Mouse (Mus musculus): ENCODE data around the gene Ppp2r5c.

Ppp2r5c gene

DNA sequence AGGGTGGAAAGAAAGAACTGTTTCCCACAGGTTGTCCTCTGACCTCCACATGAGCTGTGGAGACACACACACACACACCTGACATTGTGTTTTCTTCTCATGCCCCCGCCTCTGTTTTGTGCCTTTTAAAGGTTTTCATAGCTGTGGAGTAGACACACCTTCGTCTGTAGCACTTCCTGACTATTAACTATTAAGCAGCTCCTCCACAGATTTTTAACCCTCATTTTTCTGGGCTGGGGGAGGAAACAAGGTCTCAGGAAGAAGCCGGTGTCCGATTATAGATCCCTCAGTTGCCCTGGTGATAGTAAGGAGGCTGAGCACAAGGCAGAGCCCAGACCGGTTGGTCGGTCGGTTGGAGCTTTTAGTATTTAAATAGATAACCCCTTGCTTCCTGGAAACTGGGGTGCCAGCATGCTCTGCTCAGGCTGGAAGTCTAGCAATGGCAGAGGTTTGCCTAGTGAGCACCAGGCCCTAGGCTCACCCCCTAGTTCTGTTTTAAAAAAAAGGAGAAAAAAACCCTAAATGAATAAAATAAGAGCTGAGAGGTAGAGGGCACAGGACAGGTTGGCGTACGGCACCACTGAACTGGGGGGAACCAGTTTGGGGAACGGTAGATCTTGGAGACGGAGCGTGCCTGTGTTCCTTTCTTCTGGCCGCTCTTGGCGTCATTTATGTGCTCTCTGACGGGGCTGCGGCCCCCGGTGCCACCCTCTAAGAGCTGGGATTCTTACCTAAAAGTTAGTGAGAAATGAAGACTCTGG lies 38.1 kb downstream of the Ppp2r5c start:
- in situ Hi-C loops (cut with MboI; ENCODE audit: unreplicated experiment in 2 of 2) = no loop called here

DNA sequence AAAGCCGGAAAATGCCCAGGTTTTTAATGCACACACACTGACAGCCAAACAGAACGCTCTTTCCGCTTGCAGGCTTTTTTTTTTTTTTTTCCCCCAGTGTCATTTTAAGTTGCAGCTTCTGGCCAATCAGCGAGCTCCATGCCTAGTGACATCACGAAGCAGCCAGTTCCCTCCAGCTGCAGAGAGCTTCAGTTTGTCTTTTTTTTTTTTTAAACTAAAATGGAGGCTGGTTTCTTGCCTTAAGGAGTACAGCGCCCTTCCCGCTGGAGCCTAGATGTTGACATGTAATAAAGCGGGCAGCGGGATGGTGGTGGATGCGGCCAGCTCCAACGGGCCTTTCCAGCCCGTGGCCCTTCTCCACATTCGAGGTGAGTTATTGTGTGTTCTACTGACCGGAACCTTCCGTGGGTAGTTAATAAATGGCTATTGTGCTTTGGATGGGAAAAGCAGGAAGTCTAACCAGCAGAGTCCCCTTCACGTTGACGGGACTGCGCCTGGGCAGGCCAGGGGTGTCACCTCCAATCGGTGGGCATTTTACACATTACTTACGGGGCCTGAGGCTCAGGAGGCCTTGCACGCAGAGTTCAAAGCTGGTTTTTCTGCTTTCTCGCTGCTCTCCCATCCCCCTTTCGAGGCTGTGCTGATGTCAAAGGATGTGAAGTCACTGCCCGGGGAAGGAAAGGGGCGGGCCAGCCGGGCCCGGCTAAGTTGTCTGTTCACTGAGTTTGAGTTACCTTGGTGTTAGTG lies 38.8 kb downstream of the Ppp2r5c start:
- in situ Hi-C loops (cut with MboI; ENCODE audit: unreplicated experiment in 2 of 2) = no loop called here

DNA sequence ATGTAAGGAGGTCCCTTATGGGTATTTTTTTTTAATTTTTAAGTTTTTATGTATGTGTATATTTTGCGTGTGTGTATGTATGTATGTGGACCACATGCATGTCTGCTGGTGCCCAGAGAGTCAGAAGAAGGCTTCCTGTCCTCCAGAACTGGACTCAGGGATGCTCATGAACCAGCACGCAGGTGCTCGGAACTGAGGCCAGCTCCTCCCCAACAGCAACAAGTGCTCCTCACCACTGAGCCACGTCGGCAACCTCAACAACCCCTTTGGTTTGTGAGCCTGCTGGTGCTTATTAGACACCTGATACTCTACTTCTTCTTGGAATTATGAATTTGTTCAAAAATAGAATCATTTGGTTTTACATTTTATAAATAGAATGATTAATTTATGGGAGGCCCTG lies 39.9 kb downstream of the Ppp2r5c start:
- in situ Hi-C loops (cut with MboI; ENCODE audit: unreplicated experiment in 2 of 2) = no loop called here

GRCm38 (mm10) chr12:110488031-110488430 lies 41.1 kb downstream of the Ppp2r5c start:
- in situ Hi-C loops (cut with MboI; ENCODE audit: unreplicated experiment in 2 of 2) = no loop called here

DNA sequence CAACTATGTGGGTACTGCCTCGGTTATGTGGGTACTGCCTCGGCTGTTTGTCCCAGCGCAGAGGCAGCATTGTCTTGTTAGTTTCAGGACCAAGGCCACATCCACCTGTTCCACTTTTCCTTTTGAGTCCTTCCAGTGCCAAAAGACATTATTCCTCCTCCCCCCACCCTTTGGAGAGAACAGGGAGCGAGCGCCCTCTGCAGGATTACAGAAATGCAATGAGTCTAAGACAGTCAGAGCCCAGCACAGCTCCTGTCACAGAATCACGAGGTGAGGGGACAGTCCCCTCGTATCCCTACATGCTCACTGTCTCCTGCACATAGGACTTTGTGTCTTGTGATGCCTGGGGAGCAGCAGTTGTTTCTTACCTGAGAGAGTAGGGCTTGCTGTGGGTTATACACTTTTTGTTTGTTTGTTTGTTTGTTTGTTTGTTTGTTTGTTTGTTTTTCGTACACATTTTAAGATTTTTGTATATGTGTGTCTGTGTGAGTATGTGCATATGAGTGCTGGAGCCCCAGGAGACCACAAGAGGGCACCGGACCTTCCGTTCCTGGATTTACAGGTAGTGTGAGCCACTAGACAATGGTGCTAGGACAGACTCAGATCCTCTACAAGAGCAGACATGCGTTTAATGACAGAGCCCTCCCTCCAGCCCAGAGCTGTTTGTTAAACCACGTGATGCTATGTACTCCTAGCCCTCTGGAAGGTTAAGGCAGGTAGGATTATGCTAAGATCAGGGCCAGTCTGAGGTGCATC lies 43.2 kb downstream of the Ppp2r5c start:
- in situ Hi-C loops (cut with MboI; ENCODE audit: unreplicated experiment in 2 of 2) = no loop called here

- in situ Hi-C loops (cut with MboI; ENCODE audit: unreplicated experiment in 2 of 2) = no loop called here
Observed at GRCm38 (mm10) chr12:110492436-110492835, 45.5 kb downstream of the Ppp2r5c start.

DNA sequence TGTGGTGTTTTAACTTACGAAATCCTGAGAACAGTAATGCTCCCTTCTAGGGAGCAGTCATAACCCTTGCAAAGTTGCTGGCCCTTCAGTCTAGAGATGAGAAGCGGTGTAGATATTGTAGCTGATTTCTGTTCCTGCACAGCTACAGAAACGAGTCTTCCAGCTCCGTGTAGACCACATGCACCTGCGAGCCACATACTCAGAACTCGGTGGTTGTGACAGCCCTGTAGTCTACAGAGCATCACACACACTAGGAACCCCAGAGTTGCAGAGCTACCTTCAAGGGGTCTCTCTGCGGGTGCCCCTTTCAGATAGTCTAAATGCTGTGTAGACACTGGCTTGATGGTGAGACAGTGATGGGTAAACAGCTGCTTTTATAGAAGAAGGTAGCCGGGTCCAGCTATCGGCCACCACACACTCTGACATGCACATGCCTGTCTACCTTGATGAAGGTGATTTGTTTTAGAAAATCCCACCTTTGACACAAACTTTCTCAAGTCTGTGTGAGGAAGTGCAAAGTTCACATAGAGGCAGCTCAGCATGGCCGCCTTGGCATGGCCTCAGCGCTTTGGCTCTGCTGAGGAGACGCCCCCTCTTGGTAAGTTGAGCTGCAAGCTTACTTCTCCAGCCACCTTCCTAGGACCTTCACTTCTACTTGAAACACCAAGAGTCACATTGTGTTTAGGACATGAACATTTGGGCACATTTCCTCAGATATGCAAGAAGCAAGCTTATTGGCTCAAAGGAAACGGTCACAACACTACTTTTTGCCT lies 46.9 kb downstream of the Ppp2r5c start:
- in situ Hi-C loops (cut with MboI; ENCODE audit: unreplicated experiment in 2 of 2) = no loop called here

DNA sequence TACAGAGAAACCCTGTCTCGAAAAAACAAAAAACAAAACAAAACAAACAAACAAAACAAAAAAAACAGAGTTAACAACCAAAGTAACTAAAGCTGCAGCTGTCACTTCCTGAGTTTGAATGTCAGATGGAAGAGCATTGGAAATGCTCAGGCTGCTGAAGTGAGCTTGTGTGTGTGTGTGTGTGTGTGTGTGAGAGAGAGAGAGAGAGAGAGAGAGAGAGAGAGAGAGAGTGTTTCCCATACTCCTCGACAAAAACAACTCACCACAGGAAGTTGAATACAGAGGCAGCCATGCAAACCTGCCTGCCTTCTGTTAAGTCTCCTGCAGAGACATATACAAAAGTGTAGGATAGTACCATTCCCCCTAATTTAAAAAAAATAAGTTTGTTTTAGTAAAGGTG lies 47.9 kb downstream of the Ppp2r5c start:
- in situ Hi-C loops (cut with MboI; ENCODE audit: unreplicated experiment in 2 of 2) = no loop called here

DNA sequence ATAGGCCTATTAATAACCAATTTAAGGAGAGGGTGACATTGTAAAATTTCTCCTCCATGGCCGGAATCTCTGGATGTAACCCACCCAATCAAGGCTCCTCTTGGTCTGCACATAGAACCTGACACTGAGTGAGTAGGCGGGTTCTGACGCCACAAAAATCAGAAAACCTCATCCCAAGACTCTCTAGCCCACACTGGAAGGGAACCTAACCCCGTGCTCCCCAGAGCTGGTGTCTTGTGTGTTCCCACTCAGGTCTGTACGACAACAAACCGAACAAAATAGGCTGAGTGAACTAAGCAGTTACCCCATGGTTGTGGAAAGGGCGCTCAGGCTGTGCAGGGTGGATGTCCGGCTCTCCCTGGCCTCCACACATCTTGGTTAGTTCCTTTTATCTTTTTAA lies 48.3 kb downstream of the Ppp2r5c start:
- in situ Hi-C loops (cut with MboI; ENCODE audit: unreplicated experiment in 2 of 2) = no loop called here

DNA sequence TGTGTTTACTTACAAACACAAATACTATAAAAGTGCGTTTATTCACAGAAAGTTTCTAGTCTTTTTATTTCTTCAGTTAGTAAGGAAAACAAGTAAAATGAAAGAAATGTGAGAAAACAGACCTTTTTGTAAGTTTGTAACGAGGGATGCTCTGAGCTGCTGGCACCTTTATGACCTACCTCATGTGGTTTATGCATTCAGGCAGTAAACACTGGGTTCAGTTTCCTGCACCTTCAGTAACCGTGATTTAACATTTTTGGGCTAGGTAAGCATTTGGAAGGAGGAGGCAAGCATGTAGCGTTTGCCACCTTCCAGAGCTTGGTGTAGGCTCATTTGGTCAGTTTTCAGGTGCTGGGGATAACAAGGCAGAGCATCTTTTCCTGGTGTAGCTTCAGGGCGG lies 49.1 kb downstream of the Ppp2r5c start:
- in situ Hi-C loops (cut with MboI; ENCODE audit: unreplicated experiment in 2 of 2) = no loop called here

DNA sequence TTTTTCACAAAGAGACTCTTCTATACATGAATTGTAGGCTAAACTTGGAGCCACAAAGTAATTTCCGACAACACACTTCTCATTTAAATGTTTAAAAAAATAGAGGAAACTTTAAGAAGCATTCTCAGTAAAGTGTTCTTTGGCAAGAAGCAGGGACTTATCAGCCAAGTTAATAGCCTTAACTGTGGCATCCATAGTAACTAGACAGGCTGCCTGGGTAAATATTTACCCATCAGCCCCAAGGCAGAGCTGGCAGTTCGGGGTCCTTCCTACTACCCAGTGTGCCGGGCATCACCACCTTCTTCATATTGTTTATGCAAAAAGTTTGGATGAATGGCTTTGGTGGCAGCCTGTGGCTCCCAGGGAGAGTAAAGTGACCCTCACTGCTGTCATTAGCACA lies 50.1 kb downstream of the Ppp2r5c start:
- in situ Hi-C loops (cut with MboI; ENCODE audit: unreplicated experiment in 2 of 2) = no loop called here

DNA sequence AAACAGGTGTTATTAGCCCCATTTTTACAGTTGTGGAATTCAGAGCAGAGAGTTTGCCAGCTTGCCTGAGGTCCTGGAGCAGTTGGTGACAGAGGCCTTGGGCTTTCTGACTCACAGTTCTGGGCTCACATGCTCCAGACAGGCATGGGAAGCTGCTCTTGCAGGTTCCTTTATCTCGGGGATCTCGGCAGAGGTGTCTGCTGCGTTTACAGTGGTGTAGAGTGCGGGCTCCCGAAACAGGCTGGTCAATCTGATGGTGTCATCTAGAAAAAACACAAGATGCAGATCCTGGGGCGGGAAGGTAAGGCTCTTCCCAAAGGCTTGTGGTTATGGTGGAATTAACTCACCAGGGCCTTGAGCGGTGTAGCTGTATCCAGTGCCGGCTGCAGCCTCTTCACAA lies 50.6 kb downstream of the Ppp2r5c start:
- in situ Hi-C loops (cut with MboI; ENCODE audit: unreplicated experiment in 2 of 2) = no loop called here

GRCm38 (mm10) chr12:110498283-110499224 lies 51.6 kb downstream of the Ppp2r5c start:
- in situ Hi-C loops (cut with MboI; ENCODE audit: unreplicated experiment in 2 of 2) = no loop called here

GRCm38 (mm10) chr12:110499225-110499992 lies 52.5 kb downstream of the Ppp2r5c start:
- in situ Hi-C loops (cut with MboI; ENCODE audit: unreplicated experiment in 2 of 2) = no loop called here

DNA sequence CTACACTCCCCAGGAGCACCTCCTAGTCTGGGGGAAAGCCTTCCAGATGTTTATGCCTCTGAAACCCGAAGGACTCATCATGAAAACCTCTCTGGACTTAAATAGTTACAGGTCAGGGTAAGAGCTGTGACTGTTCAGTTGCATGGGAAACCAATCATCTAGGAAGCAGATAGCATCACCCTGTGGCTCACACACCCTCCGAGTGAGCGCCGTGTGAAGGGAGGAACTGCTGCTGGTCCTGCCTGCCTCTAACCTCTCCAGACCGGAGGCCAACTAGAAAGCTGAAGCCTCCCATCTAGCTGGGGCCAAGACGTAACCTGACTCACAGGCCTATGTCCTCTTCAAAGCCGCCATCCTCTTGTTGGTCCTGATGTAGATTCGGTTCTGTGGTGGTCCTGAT lies 53.2 kb downstream of the Ppp2r5c start:
- in situ Hi-C loops (cut with MboI; ENCODE audit: unreplicated experiment in 2 of 2) = no loop called here

- in situ Hi-C loops (cut with MboI; ENCODE audit: unreplicated experiment in 2 of 2) = no loop called here
Observed at GRCm38 (mm10) chr12:110503406-110504144, 56.7 kb downstream of the Ppp2r5c start.

GRCm38 (mm10) chr12:110504145-110504490 lies 57.2 kb downstream of the Ppp2r5c start:
- in situ Hi-C loops (cut with MboI; ENCODE audit: unreplicated experiment in 2 of 2) = no loop called here

DNA sequence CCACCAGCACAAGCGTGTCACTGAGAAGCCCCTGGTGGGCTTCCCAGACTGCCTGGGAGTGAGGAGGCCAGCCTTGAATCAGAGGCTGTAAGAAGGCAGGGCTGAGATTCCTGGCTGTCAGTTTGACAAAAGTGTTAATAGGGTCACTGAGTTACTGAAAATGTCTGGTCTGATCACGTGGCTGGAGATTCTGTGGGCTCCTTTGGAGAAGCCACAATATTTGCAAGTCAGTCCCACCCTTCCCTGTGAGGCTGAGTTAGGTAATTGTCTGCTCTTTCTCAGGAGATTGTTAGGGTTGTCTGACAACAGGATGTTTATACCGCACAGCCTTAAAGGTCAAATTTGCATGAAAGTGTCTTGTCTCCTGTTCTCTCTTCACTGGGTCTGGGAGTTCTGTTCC lies 57.9 kb downstream of the Ppp2r5c start:
- in situ Hi-C loops (cut with MboI; ENCODE audit: unreplicated experiment in 2 of 2) = no loop called here

Data from v-Abl transformed pro-B cells (cell line).